Mouse (Mus musculus): ENCODE results near the gene Uck1.

DNA sequence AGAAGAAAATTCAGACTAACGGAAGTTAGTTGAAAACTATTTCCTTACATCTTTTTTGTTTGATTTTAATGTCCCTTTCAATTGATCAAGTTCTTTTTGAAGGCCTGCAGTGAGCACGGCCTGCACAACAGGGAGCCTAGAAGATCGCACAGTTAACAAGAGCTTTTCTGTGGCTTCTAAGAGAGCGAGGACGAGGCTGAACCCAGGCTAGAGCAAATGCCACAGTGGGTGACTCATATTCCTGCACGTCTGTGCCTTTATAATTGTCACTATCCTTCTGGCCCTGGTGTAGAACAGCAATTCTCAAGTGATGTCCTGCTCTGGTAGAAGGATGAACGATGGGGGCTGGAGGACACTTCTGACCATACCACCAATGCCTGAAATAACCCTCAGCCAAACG lies 42.3 kb downstream of the Uck1 start:
- TF ChIP-seq CTCF (IDR thresholded peaks at IDR 0.05; ENCODE audit: low read depth): no peak
- TF ChIP-seq EP300 (optimal IDR thresholded peaks at IDR 0.05): no peak

All from stomach, postnatal 0 days (tissue).